Mouse (Mus musculus): ENCODE results near the gene Cdca7l. TPM values are rescaled to one million over a fixed set of nuclear protein-coding genes. Genes with fewer than 3 reads are reported as not detected.
A peak's percentile ranks its signal among the peaks of the same experiment; 100 is the strongest.

Gene Cdca7l
- polyA plus RNA-seq, 1 experiment from 2014 or later, result 3.6 TPM

DNA sequence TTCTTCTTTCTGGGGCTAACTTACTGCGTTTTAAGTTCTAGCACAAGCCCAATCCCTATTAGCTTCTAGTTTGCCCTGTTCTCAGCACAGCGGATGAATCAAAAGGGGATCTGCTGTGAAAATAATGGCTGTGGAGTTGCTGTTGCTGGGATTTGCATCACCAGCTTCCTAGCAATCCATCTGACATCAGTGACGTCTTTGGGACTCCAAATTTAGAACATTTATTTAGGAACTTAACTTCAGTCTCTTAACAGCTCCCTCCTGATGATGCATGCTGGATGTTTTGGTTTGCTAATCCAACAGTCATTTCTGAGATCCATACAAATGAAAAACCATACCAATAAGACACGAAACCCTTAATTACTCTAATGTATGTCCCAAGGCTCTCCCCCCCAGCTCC is 1.5 kb downstream of the Cdca7l start:
- Histone ChIP-seq H3K4me1 (ENCODE audit: control insufficient read depth, insufficient read depth, low read length) (peaks cover 27% of the 10 kb centered on the region), H3K4me3 (ENCODE audit: low read depth, low read length) (peak overlapping the region; percentile 6), H3K27ac (ENCODE audit: low read length) (no peak overlapping the region), H3K27me3 (ENCODE audit: control insufficient read depth, insufficient read depth, low read depth, low read length) (no peaks in the 10 kb centered on the region), H3K36me3 (ENCODE audit: control insufficient read depth, insufficient read depth, low read length) (no peaks in the 10 kb centered on the region), H3K4me2 (ENCODE audit: low read length) (peak overlapping the region; percentile 36), H3K9ac (ENCODE audit: low read depth, low read length) (no peak overlapping the region), H3K9me3 (replicated peaks; ENCODE audit: control insufficient read depth, low read length, poor library complexity, severe bottlenecking) (no peaks in the 10 kb centered on the region)
- ATAC-seq, result no peak
- 80% methylated on average over 4 of the region's 4 CpGs for WGBS

DNA sequence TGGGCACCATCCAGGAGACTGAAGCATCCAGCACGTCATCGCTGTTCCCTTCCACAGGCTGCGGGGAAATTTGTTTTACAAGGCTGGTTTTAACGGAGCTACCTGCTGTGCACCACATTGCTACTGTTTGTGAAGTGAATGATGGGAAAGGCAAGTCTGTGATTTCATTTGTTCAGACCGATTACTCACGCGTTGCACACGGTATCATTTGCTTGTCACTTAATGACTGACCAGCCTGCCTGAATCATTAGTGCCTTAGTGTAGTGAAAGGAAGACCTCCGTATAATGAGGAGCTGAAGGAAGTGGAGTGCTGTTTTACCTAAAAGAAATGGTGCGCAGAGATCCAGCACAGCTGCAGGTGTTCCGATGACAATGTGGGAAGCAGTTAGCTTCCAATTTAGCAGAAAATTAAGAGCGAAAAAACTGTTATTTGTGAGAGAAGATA is 1.9 kb downstream of the Cdca7l start:
- Histone ChIP-seq H3K4me2 (ENCODE audit: low read length) (peak overlapping the region; percentile 36), H3K27ac (ENCODE audit: low read length) (no peak overlapping the region), H3K9ac (ENCODE audit: low read depth, low read length) (no peak overlapping the region), H3K36me3 (ENCODE audit: control insufficient read depth, insufficient read depth, low read length) (no peaks in the 10 kb centered on the region), H3K4me3 (ENCODE audit: low read depth, low read length) (peak overlapping the region; percentile 6), H3K9me3 (replicated peaks; ENCODE audit: control insufficient read depth, low read length, poor library complexity, severe bottlenecking) (no peaks in the 10 kb centered on the region), H3K4me1 (ENCODE audit: control insufficient read depth, insufficient read depth, low read length) (peaks cover 27% of the 10 kb centered on the region), H3K27me3 (ENCODE audit: control insufficient read depth, insufficient read depth, low read depth, low read length) (no peaks in the 10 kb centered on the region)
- 24% methylated on average over 12 of the region's 12 CpGs for WGBS
- ATAC-seq, result peak; percentile 25

DNA sequence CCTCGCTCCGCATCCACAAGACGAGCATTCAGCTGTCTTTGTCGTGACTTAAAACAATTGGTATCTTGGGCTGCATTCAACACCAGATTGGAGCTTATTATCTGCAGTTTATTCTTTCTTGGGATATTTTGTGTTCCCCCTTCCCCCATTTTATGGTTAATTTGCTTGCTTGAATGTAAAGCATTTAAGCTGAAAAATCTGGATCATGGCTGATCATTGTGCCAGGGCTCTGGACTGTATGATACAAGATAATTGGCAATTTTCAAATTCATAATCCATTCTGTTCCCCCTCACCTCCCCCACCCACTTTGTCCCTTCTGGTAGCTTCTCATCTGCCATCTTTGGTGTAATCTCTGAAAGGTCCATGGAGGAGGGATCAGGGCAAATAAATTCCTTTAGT is 2.4 kb downstream of the Cdca7l start:
- Histone ChIP-seq H3K4me1 (ENCODE audit: control insufficient read depth, insufficient read depth, low read length) (peaks cover 27% of the 10 kb centered on the region), H3K27me3 (ENCODE audit: control insufficient read depth, insufficient read depth, low read depth, low read length) (no peaks in the 10 kb centered on the region), H3K4me3 (ENCODE audit: low read depth, low read length) (peak overlapping the region; percentile 6; the same call in 1 of the 2 replicates), H3K36me3 (ENCODE audit: control insufficient read depth, insufficient read depth, low read length) (no peaks in the 10 kb centered on the region), H3K4me2 (ENCODE audit: low read length) (peak overlapping the region; percentile 36), H3K9me3 (replicated peaks; ENCODE audit: control insufficient read depth, low read length, poor library complexity, severe bottlenecking) (no peaks in the 10 kb centered on the region), H3K9ac (ENCODE audit: low read depth, low read length) (no peak overlapping the region), H3K27ac (ENCODE audit: low read length) (no peak overlapping the region)
- ATAC-seq, result no peak
- WGBS, result 29% methylated on average over 4 of the region's 4 CpGs

DNA sequence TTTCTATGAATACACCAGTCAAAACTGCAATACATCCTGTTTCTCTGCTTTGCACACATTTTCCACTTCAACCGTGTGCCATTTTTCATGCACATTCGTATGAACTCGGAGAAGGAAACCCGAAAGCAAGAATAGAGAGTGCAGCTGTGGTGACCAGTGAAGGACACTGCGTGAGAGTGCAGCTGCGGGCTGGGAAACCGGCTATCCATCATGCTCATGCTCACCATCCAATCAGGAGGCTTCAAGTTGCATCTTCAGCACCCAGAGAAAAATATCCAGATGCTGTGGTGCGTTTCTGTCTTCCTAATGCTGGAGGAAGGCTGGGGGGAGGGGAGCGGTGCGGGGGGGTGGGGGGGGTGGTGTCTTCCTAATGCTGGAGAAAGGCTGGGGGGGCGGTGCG is 3.5 kb downstream of the Cdca7l start:
- Histone ChIP-seq H3K4me3 (ENCODE audit: low read depth, low read length) (peak overlapping the region; percentile 18; the same call in 1 of the 2 replicates), H3K27me3 (ENCODE audit: control insufficient read depth, insufficient read depth, low read depth, low read length) (no peaks in the 10 kb centered on the region; the same call in 1 of the 2 replicates), H3K9me3 (replicated peaks; ENCODE audit: control insufficient read depth, low read length, poor library complexity, severe bottlenecking) (no peaks in the 10 kb centered on the region), H3K36me3 (ENCODE audit: control insufficient read depth, insufficient read depth, low read length) (no peaks in the 10 kb centered on the region), H3K4me2 (ENCODE audit: low read length) (peak overlapping the region; percentile 56), H3K27ac (ENCODE audit: low read length) (no peak overlapping the region), H3K4me1 (ENCODE audit: control insufficient read depth, insufficient read depth, low read length) (peaks cover 27% of the 10 kb centered on the region), H3K9ac (ENCODE audit: low read depth, low read length) (no peak overlapping the region)
- 18% methylated on average over 9 of the region's 12 CpGs for WGBS
- no peak for ATAC-seq

GRCm38 (mm10) chr12:117808355-117809326 is 4.6 kb downstream of the Cdca7l start:
- Histone ChIP-seq H3K4me1 (ENCODE audit: control insufficient read depth, insufficient read depth, low read length) (peaks cover 27% of the 10 kb centered on the region), H3K27me3 (ENCODE audit: control insufficient read depth, insufficient read depth, low read depth, low read length) (no peaks in the 10 kb centered on the region; the same call in 1 of the 2 replicates), H3K9me3 (replicated peaks; ENCODE audit: control insufficient read depth, low read length, poor library complexity, severe bottlenecking) (no peaks in the 10 kb centered on the region), H3K4me2 (ENCODE audit: low read length) (peak overlapping the region; percentile 56), H3K4me3 (ENCODE audit: low read depth, low read length) (peak overlapping the region; percentile 25), H3K27ac (ENCODE audit: low read length) (peak overlapping the region; percentile 49; the same call in 1 of the 2 replicates), H3K36me3 (ENCODE audit: control insufficient read depth, insufficient read depth, low read length) (no peaks in the 10 kb centered on the region), H3K9ac (ENCODE audit: low read depth, low read length) (peak overlapping the region; percentile 35; the same call in 1 of the 2 replicates)
- 9% methylated on average over 17 of the region's 17 CpGs for WGBS
- peak; percentile 26 for ATAC-seq

DNA sequence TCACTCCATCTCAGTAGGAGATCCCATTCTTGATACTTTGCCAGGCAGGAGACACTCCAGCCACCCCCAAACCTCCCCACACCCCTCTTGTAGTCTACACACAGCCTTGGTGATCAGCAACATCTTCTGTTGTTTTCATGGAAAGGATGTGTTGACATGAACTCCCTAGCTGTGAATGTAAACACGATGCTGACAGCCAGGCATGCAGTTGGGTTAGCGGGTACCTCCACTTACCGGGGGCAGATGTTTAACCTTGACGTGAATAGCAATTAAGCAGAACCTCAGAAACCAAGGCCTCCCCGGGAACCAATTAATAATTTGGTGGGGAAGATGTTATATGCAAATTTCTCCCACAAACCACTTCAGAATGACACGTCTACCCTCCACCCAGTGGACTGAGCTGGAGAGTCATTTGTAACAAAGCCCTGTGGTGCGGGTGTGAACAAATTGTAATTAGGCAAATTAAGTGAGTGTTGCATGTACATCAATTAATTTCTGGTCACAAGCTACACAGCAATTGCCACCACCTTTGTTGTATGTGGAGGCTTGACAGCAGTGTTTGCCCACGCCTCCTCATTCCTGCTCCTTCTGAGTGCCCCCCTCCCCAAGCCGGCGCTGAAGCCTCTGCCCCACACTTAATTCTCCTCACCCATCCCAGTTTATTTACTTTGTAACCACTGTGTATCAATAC is 5.4 kb downstream of the Cdca7l start:
- Histone ChIP-seq H3K4me1 (ENCODE audit: control insufficient read depth, insufficient read depth, low read length) (peaks cover 27% of the 10 kb centered on the region), H3K27ac (ENCODE audit: low read length) (no peak overlapping the region; the same call in 1 of the 2 replicates), H3K4me3 (ENCODE audit: low read depth, low read length) (no peak overlapping the region), H3K9ac (ENCODE audit: low read depth, low read length) (no peak overlapping the region), H3K9me3 (replicated peaks; ENCODE audit: control insufficient read depth, low read length, poor library complexity, severe bottlenecking) (no peaks in the 10 kb centered on the region), H3K36me3 (ENCODE audit: control insufficient read depth, insufficient read depth, low read length) (no peaks in the 10 kb centered on the region), H3K27me3 (ENCODE audit: control insufficient read depth, insufficient read depth, low read depth, low read length) (peaks cover 3% of the 10 kb centered on the region; the same call in 1 of the 2 replicates), H3K4me2 (ENCODE audit: low read length) (no peak overlapping the region)
- peak; percentile 36; the same call in 1 of the 2 replicates for ATAC-seq
- 17% methylated on average over 10 of the region's 10 CpGs for WGBS

- Histone ChIP-seq H3K27me3 (ENCODE audit: control insufficient read depth, insufficient read depth, low read depth, low read length) (peaks cover 4% of the 10 kb centered on the region; the same call in 1 of the 2 replicates), H3K9ac (ENCODE audit: low read depth, low read length) (no peak overlapping the region), H3K4me2 (ENCODE audit: low read length) (no peak overlapping the region), H3K27ac (ENCODE audit: low read length) (no peak overlapping the region), H3K36me3 (ENCODE audit: control insufficient read depth, insufficient read depth, low read length) (no peaks in the 10 kb centered on the region), H3K9me3 (replicated peaks; ENCODE audit: control insufficient read depth, low read length, poor library complexity, severe bottlenecking) (no peaks in the 10 kb centered on the region), H3K4me3 (ENCODE audit: low read depth, low read length) (no peak overlapping the region), H3K4me1 (ENCODE audit: control insufficient read depth, insufficient read depth, low read length) (peaks cover 27% of the 10 kb centered on the region)
- peak; percentile 11; the same call in 1 of the 2 replicates for ATAC-seq
- WGBS, result 24% methylated on average over 11 of the region's 11 CpGs
Measured at GRCm38 (mm10) chr12:117810074-117810473, 6.0 kb downstream of the Cdca7l start.

- ATAC-seq, result peak; percentile 60; the same call in 1 of the 2 replicates
- Histone ChIP-seq H3K9me3 (replicated peaks; ENCODE audit: control insufficient read depth, low read length, poor library complexity, severe bottlenecking) (no peaks in the 10 kb centered on the region), H3K4me1 (ENCODE audit: control insufficient read depth, insufficient read depth, low read length) (no peaks in the 10 kb centered on the region), H3K9ac (ENCODE audit: low read depth, low read length) (no peak overlapping the region), H3K36me3 (ENCODE audit: control insufficient read depth, insufficient read depth, low read length) (no peaks in the 10 kb centered on the region), H3K27me3 (ENCODE audit: control insufficient read depth, insufficient read depth, low read depth, low read length) (peaks cover 8% of the 10 kb centered on the region), H3K4me3 (ENCODE audit: low read depth, low read length) (no peak overlapping the region), H3K4me2 (ENCODE audit: low read length) (no peak overlapping the region), H3K27ac (ENCODE audit: low read length) (no peak overlapping the region)
- WGBS, result 55% methylated on average over 4 of the region's 4 CpGs
Measured at GRCm38 (mm10) chr12:117820138-117820858, 16.2 kb downstream of the Cdca7l start.

All from midbrain, embryonic 16.5 days (tissue).